Mouse (Mus musculus): Measurements from ENCODE around the gene M6pr. TPM values are rescaled to one million over a fixed set of nuclear protein-coding genes. Genes with fewer than 3 reads are reported as not detected.
A peak's percentile ranks its signal among the peaks of the same experiment; 100 is the strongest.

The M6pr gene
- polyA plus RNA-seq, 1 experiment from 2014 or later = 111 TPM

GRCm38 (mm10) chr6:122299621-122300133 lies 8.8 kb upstream of the M6pr start:
- no peak overlapping the region for H3K9ac ChIP-seq (ENCODE audit: low read length)
- H3K27ac ChIP-seq (replicated peaks) = no peak overlapping the region
- DNase-seq (ENCODE audit: low spot score) (no peak), ATAC-seq (ENCODE audit: low FRiP score, low TSS enrichment) (no peak)
- no peaks in the 10 kb centered on the region for H3K4me1 ChIP-seq (replicated peaks; ENCODE audit: control insufficient read depth, insufficient read depth)
- no peak overlapping the region for H3K4me2 ChIP-seq (replicated peaks; ENCODE audit: low read depth)
- H3K36me3 ChIP-seq (ENCODE audit: control insufficient read depth, insufficient read depth, low read length) = no peaks in the 10 kb centered on the region
- H3K9me3 ChIP-seq (ENCODE audit: control insufficient read depth, low read length) = no peaks in the 10 kb centered on the region
- 41% methylated on average over 3 of the region's 3 CpGs for whole genome bisulfite sequencing
- TF ChIP-seq EP300 (optimal IDR thresholded peaks at IDR 0.05) (no peak), CTCF (IDR thresholded peaks at IDR 0.05; ENCODE audit: low read depth) (no peak)
- H3K4me3 ChIP-seq (ENCODE audit: low read depth, low read length) = no peak overlapping the region
- H3K27me3 ChIP-seq (ENCODE audit: control insufficient read depth, insufficient read depth, low read length) = no peaks in the 10 kb centered on the region

- no peak overlapping the region for H3K4me3 ChIP-seq (ENCODE audit: low read depth, low read length)
- no peak for TF ChIP-seq CTCF (IDR thresholded peaks at IDR 0.05; ENCODE audit: low read depth)
- no peak for TF ChIP-seq EP300 (optimal IDR thresholded peaks at IDR 0.05)
- no peak overlapping the region for H3K9ac ChIP-seq (ENCODE audit: low read length)
- no peaks in the 10 kb centered on the region for H3K4me1 ChIP-seq (replicated peaks; ENCODE audit: control insufficient read depth, insufficient read depth)
- no peaks in the 10 kb centered on the region for H3K36me3 ChIP-seq (ENCODE audit: control insufficient read depth, insufficient read depth, low read length)
- no peak overlapping the region for H3K4me2 ChIP-seq (replicated peaks; ENCODE audit: low read depth)
- WGBS = 74% methylated on average over 1 of the region's 1 CpGs
- H3K9me3 ChIP-seq (ENCODE audit: control insufficient read depth, low read length) = no peaks in the 10 kb centered on the region
- no peak for DNase-seq (ENCODE audit: low spot score)
- H3K27me3 ChIP-seq (ENCODE audit: control insufficient read depth, insufficient read depth, low read length) = no peaks in the 10 kb centered on the region
- no peak overlapping the region for H3K27ac ChIP-seq (replicated peaks)
- ATAC-seq (ENCODE audit: low FRiP score, low TSS enrichment) = no peak
Measured at GRCm38 (mm10) chr6:122302121-122302520, 6.4 kb upstream of the M6pr start.

- TF ChIP-seq EP300 (optimal IDR thresholded peaks at IDR 0.05) (no peak), CTCF (IDR thresholded peaks at IDR 0.05; ENCODE audit: low read depth) (no peak)
- Histone ChIP-seq H3K4me1 (replicated peaks; ENCODE audit: control insufficient read depth, insufficient read depth) (no peaks in the 10 kb centered on the region), H3K36me3 (ENCODE audit: control insufficient read depth, insufficient read depth, low read length) (no peaks in the 10 kb centered on the region), H3K4me2 (replicated peaks; ENCODE audit: low read depth) (no peak overlapping the region), H3K4me3 (ENCODE audit: low read depth, low read length) (no peak overlapping the region), H3K9ac (ENCODE audit: low read length) (no peak overlapping the region), H3K27ac (replicated peaks) (no peak overlapping the region), H3K27me3 (ENCODE audit: control insufficient read depth, insufficient read depth, low read length) (no peaks in the 10 kb centered on the region), H3K9me3 (ENCODE audit: control insufficient read depth, low read length) (no peaks in the 10 kb centered on the region)
- no peak for DNase-seq (ENCODE audit: low spot score)
- WGBS = 75% methylated on average over 4 of the region's 4 CpGs
- ATAC-seq (ENCODE audit: low FRiP score, low TSS enrichment) = no peak
Measured at GRCm38 (mm10) chr6:122302661-122303060, 5.9 kb upstream of the M6pr start.

- Histone ChIP-seq H3K27me3 (ENCODE audit: control insufficient read depth, insufficient read depth, low read length) (no peaks in the 10 kb centered on the region), H3K4me1 (replicated peaks; ENCODE audit: control insufficient read depth, insufficient read depth) (no peaks in the 10 kb centered on the region), H3K4me2 (replicated peaks; ENCODE audit: low read depth) (no peak overlapping the region), H3K27ac (replicated peaks) (no peak overlapping the region), H3K4me3 (ENCODE audit: low read depth, low read length) (no peak overlapping the region), H3K9ac (ENCODE audit: low read length) (no peak overlapping the region), H3K9me3 (ENCODE audit: control insufficient read depth, low read length) (no peaks in the 10 kb centered on the region), H3K36me3 (ENCODE audit: control insufficient read depth, insufficient read depth, low read length) (no peaks in the 10 kb centered on the region)
- WGBS = 67% methylated on average over 9 of the region's 9 CpGs
- ATAC-seq (ENCODE audit: low FRiP score, low TSS enrichment) = no peak
- DNase-seq (ENCODE audit: low spot score) = no peak
- TF ChIP-seq EP300 (optimal IDR thresholded peaks at IDR 0.05) (no peak), CTCF (IDR thresholded peaks at IDR 0.05; ENCODE audit: low read depth) (no peak)
Measured at GRCm38 (mm10) chr6:122303526-122303925, 5.0 kb upstream of the M6pr start.

- no peaks in the 10 kb centered on the region for H3K9me3 ChIP-seq (ENCODE audit: control insufficient read depth, low read length)
- 32% methylated on average over 6 of the region's 6 CpGs for WGBS
- H3K4me3 ChIP-seq (ENCODE audit: low read depth, low read length) = no peak overlapping the region
- no peak overlapping the region for H3K27ac ChIP-seq (replicated peaks)
- TF ChIP-seq CTCF (IDR thresholded peaks at IDR 0.05; ENCODE audit: low read depth) = peak; percentile 91
- no peak for TF ChIP-seq EP300 (optimal IDR thresholded peaks at IDR 0.05)
- H3K4me1 ChIP-seq (replicated peaks; ENCODE audit: control insufficient read depth, insufficient read depth) = no peaks in the 10 kb centered on the region
- ATAC-seq (ENCODE audit: low FRiP score, low TSS enrichment) (no peak), DNase-seq (ENCODE audit: low spot score) (peak; percentile 78)
- no peak overlapping the region for H3K4me2 ChIP-seq (replicated peaks; ENCODE audit: low read depth)
- no peak overlapping the region for H3K9ac ChIP-seq (ENCODE audit: low read length)
- H3K36me3 ChIP-seq (ENCODE audit: control insufficient read depth, insufficient read depth, low read length) = no peaks in the 10 kb centered on the region
- no peaks in the 10 kb centered on the region for H3K27me3 ChIP-seq (ENCODE audit: control insufficient read depth, insufficient read depth, low read length)
Measured at GRCm38 (mm10) chr6:122304355-122304754, 4.2 kb upstream of the M6pr start.

GRCm38 (mm10) chr6:122304790-122305555 lies 3.5 kb upstream of the M6pr start:
- Histone ChIP-seq H3K4me1 (replicated peaks; ENCODE audit: control insufficient read depth, insufficient read depth) (no peaks in the 10 kb centered on the region), H3K27ac (replicated peaks) (no peak overlapping the region), H3K4me3 (ENCODE audit: low read depth, low read length) (no peak overlapping the region), H3K27me3 (ENCODE audit: control insufficient read depth, insufficient read depth, low read length) (no peaks in the 10 kb centered on the region), H3K36me3 (ENCODE audit: control insufficient read depth, insufficient read depth, low read length) (no peaks in the 10 kb centered on the region), H3K4me2 (replicated peaks; ENCODE audit: low read depth) (no peak overlapping the region), H3K9me3 (ENCODE audit: control insufficient read depth, low read length) (no peaks in the 10 kb centered on the region), H3K9ac (ENCODE audit: low read length) (no peak overlapping the region)
- DNase-seq (ENCODE audit: low spot score) (no peak), ATAC-seq (ENCODE audit: low FRiP score, low TSS enrichment) (no peak)
- WGBS = 76% methylated on average over 12 of the region's 12 CpGs
- TF ChIP-seq EP300 (optimal IDR thresholded peaks at IDR 0.05) = no peak
- TF ChIP-seq CTCF (IDR thresholded peaks at IDR 0.05; ENCODE audit: low read depth) = no peak
